Mouse (Mus musculus) gastrocnemius, postnatal 10 days (tissue): ENCODE data around the gene Slc7a1. TPM values are rescaled to one million over a fixed set of nuclear protein-coding genes. Genes with fewer than 3 reads are reported as not detected.

Experiments
- DNase-seq: peaks from one replicate; pipeline ENCODE4 v3.0.0; 2021; ENCODE audit warnings: mixed read lengths
- total RNA-seq, 2 experiments: library from RNA; stranded (reverse); gene quantifications; 2 replicates each; pipeline ENCODE4 v1.2.3; 2021

Slc7a1 gene
- total RNA-seq, 2 experiments from 2014 or later = 8.0 to 9.8 TPM

- no peak for DNase-seq
Measured at GRCm38 (mm10) chr5:148392831-148393230, 6.9 kb downstream of the Slc7a1 start.

GRCm38 (mm10) chr5:148389007-148389970 lies 10.4 kb downstream of the Slc7a1 start:
- no peak for DNase-seq

GRCm38 (mm10) chr5:148388251-148389006 lies 11.3 kb downstream of the Slc7a1 start:
- no peak for DNase-seq

GRCm38 (mm10) chr5:148387820-148388219 lies 11.9 kb downstream of the Slc7a1 start:
- DNase-seq = no peak

- DNase-seq = no peak
Measured at GRCm38 (mm10) chr5:148386471-148386870, 13.2 kb downstream of the Slc7a1 start.

GRCm38 (mm10) chr5:148384501-148385055 lies 15.1 kb downstream of the Slc7a1 start:
- no peak for DNase-seq

GRCm38 (mm10) chr5:148383841-148384500 lies 15.7 kb downstream of the Slc7a1 start:
- DNase-seq = no peak

- DNase-seq = no peak
Measured at GRCm38 (mm10) chr5:148381083-148381482, 18.6 kb downstream of the Slc7a1 start.

GRCm38 (mm10) chr5:148380246-148380504 lies 19.5 kb downstream of the Slc7a1 start:
- no peak for DNase-seq

- no peak for DNase-seq
Measured at GRCm38 (mm10) chr5:148379455-148380245, 20.1 kb downstream of the Slc7a1 start.

- DNase-seq = no peak
Measured at GRCm38 (mm10) chr5:148378707-148379106, 21.0 kb downstream of the Slc7a1 start.

- no peak for DNase-seq
Measured at GRCm38 (mm10) chr5:148378232-148378508, 21.5 kb downstream of the Slc7a1 start.

GRCm38 (mm10) chr5:148377439-148378231 lies 22.1 kb downstream of the Slc7a1 start:
- DNase-seq = no peak

GRCm38 (mm10) chr5:148376358-148376757 lies 23.3 kb downstream of the Slc7a1 start:
- no peak for DNase-seq

GRCm38 (mm10) chr5:148375480-148375879 lies 24.2 kb downstream of the Slc7a1 start:
- no peak for DNase-seq

- DNase-seq = no peak
Measured at GRCm38 (mm10) chr5:148373092-148373685, 26.5 kb downstream of the Slc7a1 start.

- no peak for DNase-seq
Measured at GRCm38 (mm10) chr5:148372005-148372917, 27.4 kb downstream of the Slc7a1 start.

- no peak for DNase-seq
Measured at GRCm38 (mm10) chr5:148371375-148371774, 28.3 kb downstream of the Slc7a1 start.

- DNase-seq = no peak
Measured at GRCm38 (mm10) chr5:148370624-148371023, 29.1 kb downstream of the Slc7a1 start.

- no peak for DNase-seq
Measured at GRCm38 (mm10) chr5:148369178-148369577, 30.5 kb downstream of the Slc7a1 start.
